Mouse (Mus musculus) testis, adult 2 months (tissue): ENCODE measurements around the gene Clspn.

Experiments used
- CTCF ChIP-seq: fragments of 200-500 bp; IDR thresholded peaks from 2 replicates; pipeline ENCODE4 v1.5.1; 2012; ENCODE audit warnings: low read depth, mild to moderate bottlenecking, inconsistent platforms, low read length, moderate library complexity; ENCODE audit not compliant: control insufficient read depth, insufficient read depth, insufficient replicate concordance
- POLR2A ChIP-seq: fragments of 200-500 bp; IDR thresholded peaks from 2 replicates; pipeline ENCODE4 v1.6.1; 2012; ENCODE audit warnings: low read depth, mild to moderate bottlenecking, inconsistent platforms, low read length, moderate library complexity; ENCODE audit not compliant: control insufficient read depth

GRCm38 (mm10) chr4:126616312-126616711 is 59.6 kb downstream of the Clspn start:
- TF ChIP-seq POLR2A (no peak), CTCF (no peak)
